Mouse (Mus musculus) lung, embryonic 16.5 days (tissue): Measurements from ENCODE around the gene Timm17a. TPM values are rescaled to one million over a fixed set of nuclear protein-coding genes. Genes with fewer than 3 reads are reported as not detected.

Source experiments
- ATAC-seq: fragments of 200-750 bp; cut with Nextera tagmentation; 2 replicates; pipeline ENCODE4 v1.8.0; 2017; ENCODE audit warnings: low read depth, mild to moderate bottlenecking, moderate library complexity
- H3K27ac ChIP-seq: fragments of 300-500 bp; sonication (generic); 2 replicates; pipeline ENCODE4 v1.5.1; 2014; ENCODE audit warnings: mild to moderate bottlenecking, control low read depth, low read length
- H3K27me3 ChIP-seq: fragments of 300-500 bp; sonication (generic); 2 replicates; pipeline ENCODE4 v1.6.1; 2014; ENCODE audit warnings: low read depth, low read length, mixed read lengths; ENCODE audit not compliant: control insufficient read depth, insufficient read depth
- H3K36me3 ChIP-seq: fragments of 300-500 bp; sonication (generic); 2 replicates; pipeline ENCODE4 v1.6.1; 2014; ENCODE audit warnings: low read length; ENCODE audit not compliant: control insufficient read depth, insufficient read depth
- H3K4me1 ChIP-seq: fragments of 300-500 bp; sonication (generic); replicated peaks from 2 replicates; pipeline ENCODE4 v1.6.1; 2014; ENCODE audit warnings: low read length, mixed read lengths; ENCODE audit not compliant: control insufficient read depth, insufficient read depth
- H3K4me2 ChIP-seq: fragments of 300-500 bp; sonication (generic); 2 replicates; pipeline ENCODE4 v1.6.1; 2014; ENCODE audit warnings: low read depth, low read length, control low read depth
- H3K4me3 ChIP-seq: fragments of 300-500 bp; sonication (generic); 2 replicates; pipeline ENCODE4 v1.5.1; 2014; ENCODE audit warnings: mild to moderate bottlenecking, low read length, control low read depth
- H3K9ac ChIP-seq: fragments of 300-500 bp; sonication (generic); 2 replicates; pipeline ENCODE4 v1.6.1; 2014; ENCODE audit warnings: low read length, control low read depth
- H3K9me3 ChIP-seq: fragments of 300-500 bp; sonication (generic); 2 replicates; pipeline ENCODE4 v1.6.1; 2016; ENCODE audit warnings: low read length; ENCODE audit not compliant: control insufficient read depth
- WGBS: fragments of 180-500 bp; shearing (Covaris S2); extraction: QIAGEN DNeasy Blood & Tissue Kit; methylation state at CpG from one replicate; pipeline ENCODE4 v1.1.7; 2014; 5-methylcytosine and 5-hydroxymethylcytosine counted together
- polyA plus RNA-seq: library from polyadenylated mRNA; unstranded; fragments of >200 nt; fragmentation: Nextera tagmentation; extraction: Ambion mirVana; gene quantifications from 2 replicates; pipeline ENCODE4 v1.2.1, GENCODE M21; 2015

Gene Timm17a
- polyA plus RNA-seq, 1 experiment from 2014 or later, result 187 TPM

- 60% methylated on average over 6 of the region's 6 CpGs for WGBS
Measured at GRCm38 (mm10) chr1:135330578-135330977, 17.0 kb upstream of the Timm17a start.

GRCm38 (mm10) chr1:135328368-135328767 lies 14.8 kb upstream of the Timm17a start:
- H3K4me3 ChIP-seq, result no peak overlapping the region
- no peak for ATAC-seq
- H3K27me3 ChIP-seq, result no peaks in the 10 kb centered on the region
- H3K36me3 ChIP-seq, result no peaks in the 10 kb centered on the region
- H3K4me2 ChIP-seq, result no peak overlapping the region
- H3K4me1 ChIP-seq, result peaks cover 10% of the 10 kb centered on the region; the same call in 1 of the 2 replicates
- 0 out of 2 replicates have a peak overlapping the region, but pooled peaks have one; percentile 18 for H3K9ac ChIP-seq
- H3K9me3 ChIP-seq, result no peaks in the 10 kb centered on the region
- H3K27ac ChIP-seq, result no peak overlapping the region
- WGBS, result 50% methylated on average over 5 of the region's 5 CpGs

More at GRCm38 (mm10) chr1:135330578-135330977, 17.0 kb upstream of the Timm17a start:
- Histone ChIP-seq H3K4me2 (no peak overlapping the region), H3K9me3 (no peaks in the 10 kb centered on the region), H3K27ac (no peak overlapping the region), H3K9ac (no peak overlapping the region), H3K4me1 (no peaks in the 10 kb centered on the region), H3K4me3 (no peak overlapping the region), H3K27me3 (no peaks in the 10 kb centered on the region), H3K36me3 (no peaks in the 10 kb centered on the region)
- no peak for ATAC-seq

GRCm38 (mm10) chr1:135325934-135326333 lies 12.4 kb upstream of the Timm17a start:
- no peak for ATAC-seq
- Histone ChIP-seq H3K27me3 (no peaks in the 10 kb centered on the region), H3K4me2 (0 out of 2 replicates have a peak overlapping the region, but pooled peaks have one; percentile 54), H3K9ac (no peak overlapping the region; the same call in 1 of the 2 replicates), H3K27ac (no peak overlapping the region), H3K4me3 (no peak overlapping the region; the same call in 1 of the 2 replicates), H3K4me1 (peaks cover 10% of the 10 kb centered on the region; the same call in 1 of the 2 replicates), H3K36me3 (no peaks in the 10 kb centered on the region), H3K9me3 (no peaks in the 10 kb centered on the region)
- WGBS, result 80% methylated on average over 2 of the region's 2 CpGs

GRCm38 (mm10) chr1:135324571-135324970 lies 11.0 kb upstream of the Timm17a start, which contains the start of gene Lmod1:
Gene Lmod1 (plus strand): TSS chr1:135324807.
- 10% methylated on average over 8 of the region's 8 CpGs for WGBS
- H3K4me2 ChIP-seq, result peak within 1 kb of the TSS; percentile 54
- H3K9ac ChIP-seq, result peak within 1 kb of the TSS; percentile 57
- no peaks in the 10 kb centered on the region for H3K9me3 ChIP-seq
- H3K27me3 ChIP-seq, result no peaks in the 10 kb centered on the region
- peaks cover 10% of the 10 kb centered on the region; the same call in 1 of the 2 replicates for H3K4me1 ChIP-seq
- no peaks in the 10 kb centered on the region for H3K36me3 ChIP-seq
- peak within 1 kb of the TSS; percentile 34 for H3K4me3 ChIP-seq
- peak within 1 kb of the TSS; percentile 76 for H3K27ac ChIP-seq
- ATAC-seq, result peak; percentile 95

GRCm38 (mm10) chr1:135323367-135323901 lies 9.9 kb upstream of the Timm17a start:
- no peaks in the 10 kb centered on the region for H3K36me3 ChIP-seq
- no peaks in the 10 kb centered on the region for H3K9me3 ChIP-seq
- H3K27ac ChIP-seq, result no peak overlapping the region
- 77% methylated on average over 7 of the region's 7 CpGs for WGBS
- no peaks in the 10 kb centered on the region for H3K27me3 ChIP-seq
- no peak overlapping the region for H3K4me3 ChIP-seq
- H3K9ac ChIP-seq, result no peak overlapping the region
- H3K4me1 ChIP-seq, result peaks cover 10% of the 10 kb centered on the region; the same call in 1 of the 2 replicates
- ATAC-seq, result no peak
- H3K4me2 ChIP-seq, result no peak overlapping the region

- Histone ChIP-seq H3K27ac (no peak overlapping the region), H3K36me3 (peaks cover 15% of the 10 kb centered on the region), H3K27me3 (no peaks in the 10 kb centered on the region), H3K4me2 (peak overlapping the region; percentile 90), H3K9me3 (no peaks in the 10 kb centered on the region), H3K9ac (peak overlapping the region; percentile 29; the same call in 1 of the 2 replicates), H3K4me3 (peak overlapping the region; percentile 96; the same call in 1 of the 2 replicates), H3K4me1 (peaks cover 10% of the 10 kb centered on the region)
- 73% methylated on average over 4 of the region's 4 CpGs for WGBS
- ATAC-seq, result no peak
Measured at GRCm38 (mm10) chr1:135312201-135312600, 1.4 kb downstream of the Timm17a start.

GRCm38 (mm10) chr1:135311356-135311755 lies 2.2 kb downstream of the Timm17a start:
- no peak for ATAC-seq
- Histone ChIP-seq H3K4me3 (no peak overlapping the region), H3K4me2 (no peak overlapping the region), H3K9me3 (no peaks in the 10 kb centered on the region), H3K9ac (no peak overlapping the region), H3K36me3 (peaks cover 16% of the 10 kb centered on the region), H3K4me1 (peaks cover 10% of the 10 kb centered on the region), H3K27ac (no peak overlapping the region), H3K27me3 (no peaks in the 10 kb centered on the region)
- 72% methylated on average over 6 of the region's 6 CpGs for WGBS

- Histone ChIP-seq H3K4me2 (no peak overlapping the region), H3K27ac (no peak overlapping the region), H3K27me3 (no peaks in the 10 kb centered on the region), H3K4me3 (no peak overlapping the region), H3K4me1 (no peaks in the 10 kb centered on the region), H3K9me3 (no peaks in the 10 kb centered on the region), H3K36me3 (peaks cover 8% of the 10 kb centered on the region; the same call in 1 of the 2 replicates), H3K9ac (no peak overlapping the region)
- ATAC-seq, result no peak
- 70% methylated on average over 5 of the region's 5 CpGs for WGBS
Measured at GRCm38 (mm10) chr1:135290908-135291307, 22.7 kb downstream of the Timm17a start.

GRCm38 (mm10) chr1:135286311-135286710 lies 27.3 kb downstream of the Timm17a start:
- no peak for ATAC-seq

More at GRCm38 (mm10) chr1:135286311-135286710, 27.3 kb downstream of the Timm17a start:
- H3K27me3 ChIP-seq, result no peaks in the 10 kb centered on the region
- H3K9me3 ChIP-seq, result no peaks in the 10 kb centered on the region
- no peaks in the 10 kb centered on the region for H3K36me3 ChIP-seq
- no peak overlapping the region for H3K9ac ChIP-seq
- H3K27ac ChIP-seq, result no peak overlapping the region
- peaks cover 9% of the 10 kb centered on the region for H3K4me1 ChIP-seq
- H3K4me2 ChIP-seq, result no peak overlapping the region
- H3K4me3 ChIP-seq, result no peak overlapping the region
- 31% methylated on average over 2 of the region's 2 CpGs for WGBS
